Mouse (Mus musculus) erythroblast, embryonic 14.5 days (primary cell): ENCODE measurements around the gene Ddx28. TPM values are rescaled to one million over a fixed set of nuclear protein-coding genes. Genes with fewer than 3 reads are reported as not detected.
A peak's percentile ranks its signal among the peaks of the same experiment; 100 is the strongest.

ENCODE experiments used
- H3K27me3 ChIP-seq: 2 replicates; pipeline ENCODE4 v1.6.1; 2012; ENCODE audit warnings: inconsistent platforms; ENCODE audit not compliant: control insufficient read depth
- H3K36me3 ChIP-seq: 2 replicates; pipeline ENCODE4 v1.6.1; 2012; ENCODE audit warnings: mild to moderate bottlenecking, inconsistent platforms; ENCODE audit not compliant: control insufficient read depth
- H3K4me1 ChIP-seq: 2 replicates; pipeline ENCODE4 v1.6.1; 2012; ENCODE audit warnings: inconsistent platforms; ENCODE audit not compliant: control insufficient read depth
- H3K4me3 ChIP-seq: replicated peaks from 2 replicates; pipeline ENCODE3; 2012; ENCODE audit warnings: moderate library complexity, mild to moderate bottlenecking, inconsistent platforms
- H3K9me3 ChIP-seq: 2 replicates; pipeline ENCODE4 v1.6.1; 2012; ENCODE audit warnings: low read length, inconsistent platforms, mixed read lengths; ENCODE audit not compliant: control insufficient read depth
- GATA1 ChIP-seq: IDR thresholded peaks from 2 replicates; pipeline ENCODE4 v1.6.1; 2012; ENCODE audit warnings: low read length, inconsistent platforms, mixed read lengths
- TAL1 ChIP-seq: IDR thresholded peaks from 3 replicates; pipeline ENCODE4 v1.6.1; 2012; ENCODE audit warnings: low read length, inconsistent platforms, mixed read lengths
- polyA plus RNA-seq: library from polyadenylated mRNA; stranded (reverse); fragments of >175 nt; gene quantifications from 2 replicates; pipeline ENCODE4 v1.2.3, GENCODE M21; 2012

The Ddx28 gene
- polyA plus RNA-seq: 0.74 and 1.1 TPM in 2 replicates

- H3K36me3 ChIP-seq: peaks cover 25% of the 10 kb centered on the region
- peaks cover 67% of the 10 kb centered on the region for H3K4me1 ChIP-seq
- peak within 1 kb of the TSS; percentile 90 for H3K4me3 ChIP-seq
- no peak for TF ChIP-seq GATA1
- no peaks in the 10 kb centered on the region for H3K27me3 ChIP-seq
- H3K9me3 ChIP-seq: no peaks in the 10 kb centered on the region
Observed at GRCm38 (mm10) chr8:106011643-106011986, at the start of gene Ddx28. TSS of gene Ddx28 (minus strand) at chr8:106011882.

DNA sequence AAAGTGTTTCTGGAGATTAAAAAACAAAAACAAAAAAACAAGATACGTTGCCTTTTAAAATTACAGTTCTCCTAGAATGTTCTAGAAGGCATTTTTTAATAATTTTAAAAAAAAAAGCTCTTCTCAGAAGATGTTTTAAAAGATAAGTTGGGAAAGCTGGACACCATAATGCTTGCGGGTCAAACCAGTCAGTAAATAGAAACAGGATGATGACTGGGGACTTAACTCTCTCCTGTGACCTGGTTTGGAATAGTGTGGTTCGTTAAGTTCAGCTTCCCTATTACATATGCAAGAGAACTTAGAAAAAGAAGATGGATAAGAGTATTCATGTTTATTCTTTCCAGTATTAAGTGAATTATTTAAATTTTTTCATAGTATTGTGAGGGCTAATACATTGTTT lies 48.8 kb upstream of the Ddx28 start:
- peaks cover 7% of the 10 kb centered on the region for H3K36me3 ChIP-seq
- peak overlapping the region; percentile 100 for H3K4me3 ChIP-seq
- H3K9me3 ChIP-seq: no peaks in the 10 kb centered on the region
- TF ChIP-seq GATA1: no peak
- no peak for TF ChIP-seq TAL1
- H3K4me1 ChIP-seq: peaks cover 55% of the 10 kb centered on the region
- H3K27me3 ChIP-seq: no peaks in the 10 kb centered on the region

GRCm38 (mm10) chr8:106059613-106060371 lies 48.1 kb upstream of the Ddx28 start:
- H3K4me1 ChIP-seq: peaks cover 49% of the 10 kb centered on the region
- peaks cover 13% of the 10 kb centered on the region for H3K36me3 ChIP-seq
- H3K4me3 ChIP-seq: peak overlapping the region; percentile 100
- H3K9me3 ChIP-seq: no peaks in the 10 kb centered on the region
- TF ChIP-seq GATA1 (no peak), TAL1 (no peak)
- no peaks in the 10 kb centered on the region for H3K27me3 ChIP-seq

DNA sequence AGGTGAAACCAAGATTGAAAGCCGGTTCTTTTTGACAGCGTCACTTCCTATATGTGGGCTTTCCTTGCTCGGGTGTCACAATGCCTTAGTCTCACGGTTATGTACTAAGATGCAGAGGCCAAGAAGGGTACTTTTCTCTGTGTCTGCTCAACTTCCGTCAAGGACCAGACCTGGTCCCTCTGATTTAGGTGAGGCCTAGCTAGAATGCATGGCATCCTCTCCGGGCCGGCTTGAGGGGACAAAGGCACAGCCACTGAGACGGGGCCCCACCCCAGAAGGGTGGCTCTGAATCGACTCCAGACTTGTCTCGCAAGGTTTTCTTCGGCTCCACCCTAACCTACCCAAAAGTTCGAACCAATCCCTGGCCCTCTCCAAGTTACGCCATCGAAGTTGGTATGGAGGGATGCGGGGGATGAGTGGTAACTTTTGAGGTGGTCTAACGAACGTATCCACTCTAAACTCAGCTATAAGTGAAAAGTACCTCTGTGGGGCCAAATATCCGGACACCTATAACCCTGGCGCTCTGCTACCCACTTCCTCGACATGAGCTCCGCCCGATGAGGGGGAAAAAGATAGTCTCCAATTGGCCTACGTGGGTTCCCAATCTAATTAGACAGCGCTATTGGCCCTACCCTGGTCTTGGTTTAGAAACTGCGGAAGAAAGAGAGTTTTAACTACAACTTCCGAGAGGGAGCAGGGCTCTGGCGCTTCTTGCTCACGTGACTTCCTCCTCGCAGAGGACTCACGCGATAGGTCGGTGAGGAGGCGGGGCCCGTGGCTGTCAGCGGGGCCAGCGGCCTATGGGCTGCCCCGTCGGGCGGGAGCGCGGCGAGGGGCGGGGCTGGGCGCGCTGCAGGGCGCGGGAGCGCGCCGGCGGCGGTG lies 47.3 kb upstream of the Ddx28 start, which contains the start of gene Nfatc3:
Gene Nfatc3, plus strand, starts transcription at position 110 of the 882 bp plus-strand sequence.
- no peaks in the 10 kb centered on the region for H3K9me3 ChIP-seq
- H3K36me3 ChIP-seq: peaks cover 16% of the 10 kb centered on the region
- H3K4me3 ChIP-seq: peak within 1 kb of the TSS; percentile 100
- peaks cover 52% of the 10 kb centered on the region for H3K4me1 ChIP-seq
- no peaks in the 10 kb centered on the region for H3K27me3 ChIP-seq
- TF ChIP-seq GATA1 (no peak), TAL1 (no peak)

GRCm38 (mm10) chr8:106056455-106056982 lies 44.8 kb upstream of the Ddx28 start:
- H3K9me3 ChIP-seq: no peaks in the 10 kb centered on the region
- TF ChIP-seq GATA1 (no peak), TAL1 (no peak)
- H3K36me3 ChIP-seq: peaks cover 41% of the 10 kb centered on the region
- peaks cover 38% of the 10 kb centered on the region for H3K4me1 ChIP-seq
- no peak overlapping the region for H3K4me3 ChIP-seq
- H3K27me3 ChIP-seq: no peaks in the 10 kb centered on the region

- no peak overlapping the region for H3K4me3 ChIP-seq
- H3K9me3 ChIP-seq: no peaks in the 10 kb centered on the region
- TF ChIP-seq TAL1: no peak
- TF ChIP-seq GATA1: no peak
- no peaks in the 10 kb centered on the region for H3K27me3 ChIP-seq
- H3K36me3 ChIP-seq: peaks cover 55% of the 10 kb centered on the region
- H3K4me1 ChIP-seq: peaks cover 28% of the 10 kb centered on the region
Observed at GRCm38 (mm10) chr8:106055038-106055437, 43.4 kb upstream of the Ddx28 start.

DNA sequence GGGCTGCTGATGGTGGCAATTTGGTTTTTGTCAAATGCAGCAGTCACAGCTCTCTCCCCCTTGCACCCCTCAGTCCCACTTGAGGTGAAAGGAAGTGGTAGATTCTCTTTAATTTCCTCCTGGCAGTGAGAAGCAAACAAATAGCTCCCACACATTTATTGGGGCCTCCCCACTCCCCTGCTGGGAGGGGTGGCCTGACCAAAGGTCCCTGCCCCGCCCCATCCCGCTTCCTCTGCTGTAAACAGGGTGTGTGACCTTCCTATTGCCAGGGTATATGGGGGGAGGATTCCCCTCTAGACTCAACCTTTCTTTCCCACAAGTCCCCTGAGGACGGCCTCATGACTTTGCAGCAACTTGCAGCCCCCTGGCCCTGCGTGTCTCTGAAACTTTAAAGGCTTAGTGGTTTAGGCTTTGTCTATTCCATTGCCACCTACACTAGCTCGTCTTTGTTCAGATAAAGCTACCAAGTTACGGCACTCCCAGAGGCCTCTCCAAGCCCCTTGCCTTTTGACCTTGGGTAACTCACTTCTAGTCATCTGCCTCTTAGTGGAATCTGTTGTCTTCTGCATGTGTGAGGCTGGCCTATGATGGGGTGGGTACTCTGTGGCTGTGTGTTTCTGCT lies 42.6 kb upstream of the Ddx28 start:
- H3K4me1 ChIP-seq: peaks cover 28% of the 10 kb centered on the region
- H3K27me3 ChIP-seq: no peaks in the 10 kb centered on the region
- H3K9me3 ChIP-seq: no peaks in the 10 kb centered on the region
- H3K4me3 ChIP-seq: no peak overlapping the region
- H3K36me3 ChIP-seq: peaks cover 62% of the 10 kb centered on the region
- TF ChIP-seq GATA1: no peak
- TF ChIP-seq TAL1: no peak

DNA sequence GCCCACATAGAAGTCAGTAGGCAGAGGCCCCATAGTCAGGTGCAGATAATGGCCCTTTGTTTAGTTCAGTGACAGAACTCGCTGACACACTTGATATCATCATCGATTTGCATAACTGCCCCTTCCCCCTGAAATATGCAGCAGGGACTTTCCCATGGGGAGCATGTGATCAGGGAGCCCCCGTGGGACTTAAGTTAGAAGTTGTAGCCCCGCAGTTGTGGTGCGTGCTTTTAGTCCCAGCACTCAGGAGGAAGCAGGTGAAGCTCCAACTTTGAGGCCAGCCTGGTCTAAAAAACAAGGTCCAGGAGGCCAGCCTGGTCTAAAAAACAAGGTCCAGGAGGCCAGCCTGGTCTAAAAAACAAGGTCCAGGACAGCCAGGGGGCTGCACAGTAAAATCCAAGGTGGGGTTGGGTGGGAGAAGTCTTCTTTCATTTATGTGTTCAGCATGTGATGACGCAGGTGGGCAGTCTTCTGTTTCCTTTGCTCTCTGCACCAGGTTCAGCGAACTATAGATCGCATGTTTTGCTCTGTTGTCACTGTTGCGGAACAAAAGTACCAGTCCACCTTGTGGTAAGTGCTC lies 40.9 kb upstream of the Ddx28 start:
- peaks cover 29% of the 10 kb centered on the region for H3K4me1 ChIP-seq
- no peak overlapping the region for H3K4me3 ChIP-seq
- H3K9me3 ChIP-seq: no peaks in the 10 kb centered on the region
- H3K27me3 ChIP-seq: no peaks in the 10 kb centered on the region
- H3K36me3 ChIP-seq: peaks cover 73% of the 10 kb centered on the region
- TF ChIP-seq GATA1 (no peak), TAL1 (no peak)

DNA sequence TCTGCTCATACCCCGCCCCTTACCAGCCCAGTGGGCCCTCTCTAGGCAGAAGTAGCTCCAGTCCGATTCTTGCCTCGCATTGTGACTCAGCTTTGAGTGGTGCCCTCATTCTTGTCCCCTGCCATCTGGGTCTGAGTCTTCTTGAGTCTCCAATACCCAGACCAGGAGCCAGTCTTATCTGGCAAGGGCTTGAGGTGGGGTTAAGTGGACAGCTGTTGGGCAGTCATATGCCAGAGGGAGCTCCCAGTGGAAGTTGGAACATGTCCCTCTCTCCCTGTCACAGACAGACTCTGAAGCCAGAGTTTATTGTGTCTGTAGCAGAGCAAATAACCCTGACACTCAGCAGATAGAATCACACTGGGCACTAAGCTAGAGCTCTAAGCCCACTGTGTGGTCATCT lies 39.4 kb upstream of the Ddx28 start:
- Histone ChIP-seq H3K4me1 (peaks cover 39% of the 10 kb centered on the region), H3K27me3 (no peaks in the 10 kb centered on the region), H3K36me3 (peaks cover 83% of the 10 kb centered on the region), H3K4me3 (no peak overlapping the region), H3K9me3 (no peaks in the 10 kb centered on the region)
- TF ChIP-seq GATA1: no peak
